Mouse (Mus musculus) thymus, adult 18-20 months (tissue): ENCODE results near the gene Dsn1.

Source experiments
- DNase-seq, 2 experiments: peaks; one replicate each; pipeline ENCODE4 v3.0.0; 2022; ENCODE audit warnings: mixed read lengths in 2 of 2

The Dsn1 gene

GRCm38 (mm10) chr2:157006511-157007233, at the start of gene Dsn1:
TSS of gene Dsn1 (minus strand) at chr2:157007154.
- peak; percentile 77 for DNase-seq

DNA sequence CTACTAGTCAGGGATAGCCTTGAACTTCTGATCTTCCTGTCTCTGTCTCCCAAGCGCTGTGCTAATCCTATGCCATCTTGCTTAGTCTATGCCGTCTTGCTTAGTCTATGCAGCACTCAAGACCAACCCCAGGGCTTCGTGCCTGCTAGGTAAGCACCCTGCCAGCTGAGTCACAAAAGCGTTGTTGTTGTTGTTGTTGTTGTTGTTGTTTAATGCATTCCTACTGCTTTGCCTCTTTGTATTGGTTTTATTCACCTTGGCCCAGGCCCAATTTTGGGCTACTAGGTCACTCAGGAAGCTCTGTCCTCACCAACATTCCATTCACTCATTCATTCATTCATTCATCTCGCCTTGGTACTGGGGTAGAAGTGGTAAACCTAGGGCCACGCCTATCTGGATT, 48.8 kb upstream of the Dsn1 start:
- no peak for DNase-seq

DNA sequence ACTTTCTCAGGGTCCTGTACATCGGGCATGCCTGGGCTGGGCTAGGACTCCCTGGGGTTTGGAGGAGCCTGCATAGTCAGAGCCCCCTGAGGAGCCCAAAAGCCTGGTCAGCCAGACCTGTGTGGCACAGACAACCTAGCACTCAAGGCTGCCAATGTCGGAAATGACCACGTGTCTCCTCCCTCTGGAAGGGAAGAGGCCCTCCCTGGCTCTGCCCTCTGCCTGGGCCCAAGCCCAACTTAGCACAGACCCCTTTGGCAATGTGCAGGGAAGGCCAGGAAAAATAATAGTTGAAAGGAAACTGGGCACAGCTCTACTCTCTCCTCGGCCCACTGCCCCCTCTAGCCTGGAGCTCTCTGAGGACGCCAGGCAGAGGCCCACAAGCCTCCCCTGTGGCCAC, 47.9 kb upstream of the Dsn1 start:
- DNase-seq: no peak

- DNase-seq: no peak
Measured at GRCm38 (mm10) chr2:157054297-157054696, 47.3 kb upstream of the Dsn1 start.

DNA sequence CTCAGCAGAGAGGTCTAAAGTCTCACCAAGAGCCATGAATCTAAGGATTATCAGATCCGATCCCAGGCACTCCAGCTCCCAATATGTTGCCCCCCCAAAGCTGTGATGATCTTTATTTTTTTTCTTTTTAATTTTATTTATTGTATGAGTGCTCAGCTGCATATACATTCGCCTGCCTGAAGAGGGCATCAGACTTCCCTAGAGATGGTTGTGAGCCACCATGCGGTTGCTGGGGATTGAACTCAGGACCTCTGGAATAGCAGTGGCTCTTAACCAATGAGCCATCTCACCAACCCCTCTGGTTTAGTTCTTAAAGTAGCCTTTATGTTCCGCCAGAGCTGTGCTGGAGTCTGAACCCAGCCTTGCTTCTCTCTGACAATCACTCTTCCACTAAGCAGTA, 46.8 kb upstream of the Dsn1 start:
- no peak for DNase-seq

DNA sequence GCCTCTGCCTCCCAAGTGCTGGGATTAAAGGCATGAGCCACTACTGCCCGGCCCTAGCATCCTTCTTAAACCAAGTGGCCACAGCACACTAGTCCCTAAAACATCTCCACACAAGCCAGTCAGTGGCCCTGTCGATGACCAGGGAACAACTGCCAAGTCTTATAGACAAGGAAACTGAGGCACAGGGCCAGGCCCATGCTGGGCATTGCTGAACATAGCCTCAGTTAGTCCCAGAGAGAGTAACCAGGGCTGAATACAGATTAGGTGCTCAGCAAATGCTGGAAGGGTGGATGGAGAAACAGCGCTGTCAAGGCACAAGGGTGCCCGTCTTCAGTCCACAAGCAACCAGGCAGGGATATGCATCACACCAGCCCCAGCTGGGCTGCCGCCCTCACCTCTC, 46.2 kb upstream of the Dsn1 start:
- no peak for DNase-seq

GRCm38 (mm10) chr2:157052448-157052847, 45.5 kb upstream of the Dsn1 start:
- no peak for DNase-seq

DNA sequence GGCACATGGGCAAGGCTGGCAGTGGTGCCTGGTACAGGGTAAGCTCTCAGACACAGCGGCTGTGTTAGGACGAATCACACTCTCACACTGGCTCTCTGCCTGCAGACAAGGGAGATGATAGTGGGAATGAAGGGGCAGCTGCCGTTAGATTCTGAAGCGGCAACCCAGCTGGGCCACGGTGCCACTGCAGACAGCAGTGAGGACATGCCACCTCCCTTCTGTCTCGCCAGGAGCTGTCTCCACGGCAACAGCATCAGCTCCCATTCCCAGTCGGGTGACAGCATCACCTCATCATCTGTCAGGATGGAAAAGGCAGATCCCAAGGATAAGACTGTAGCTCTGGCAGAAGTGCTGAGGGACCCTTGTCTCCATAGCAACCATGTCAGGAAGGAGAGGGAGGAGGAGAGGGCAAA, 42.9 kb upstream of the Dsn1 start:
- DNase-seq: no peak

DNA sequence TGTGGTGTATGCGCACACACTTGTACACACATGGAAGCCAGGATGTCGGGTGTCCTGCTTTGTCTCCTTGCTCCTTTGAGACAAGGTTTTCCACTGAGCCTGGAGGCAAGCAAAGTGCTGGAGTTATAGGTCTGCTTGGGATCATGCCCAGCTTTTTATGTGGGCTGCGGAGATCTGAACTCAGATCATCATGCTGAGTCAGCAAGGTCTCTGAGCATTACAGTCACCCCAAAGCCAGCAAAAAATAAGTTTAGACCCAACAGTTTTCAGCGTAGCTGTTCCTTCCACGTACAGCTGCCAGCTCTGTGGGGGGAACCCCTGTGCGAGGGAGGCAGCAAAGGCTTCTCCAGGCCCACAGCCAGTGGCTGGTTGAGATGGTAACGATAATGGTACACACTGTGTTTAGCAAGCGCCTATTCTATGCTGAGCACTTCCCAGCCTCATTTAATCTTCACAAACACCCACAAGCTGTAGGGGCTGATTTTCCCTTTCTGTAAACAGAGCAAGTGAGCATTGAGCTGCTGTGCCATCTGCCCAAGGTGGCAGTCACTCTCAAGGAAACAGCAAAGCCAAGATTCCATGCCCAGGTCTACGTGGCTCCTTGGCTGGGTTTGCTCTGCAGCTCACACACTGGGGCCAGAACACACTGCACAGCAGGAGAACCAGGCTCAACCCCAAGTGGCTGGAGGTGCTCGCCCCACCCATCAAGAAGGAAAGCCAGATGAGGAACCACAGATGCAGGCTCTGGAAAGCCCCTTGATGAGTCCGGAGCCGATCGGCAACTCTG, 41.6 kb upstream of the Dsn1 start:
- no peak for DNase-seq

DNA sequence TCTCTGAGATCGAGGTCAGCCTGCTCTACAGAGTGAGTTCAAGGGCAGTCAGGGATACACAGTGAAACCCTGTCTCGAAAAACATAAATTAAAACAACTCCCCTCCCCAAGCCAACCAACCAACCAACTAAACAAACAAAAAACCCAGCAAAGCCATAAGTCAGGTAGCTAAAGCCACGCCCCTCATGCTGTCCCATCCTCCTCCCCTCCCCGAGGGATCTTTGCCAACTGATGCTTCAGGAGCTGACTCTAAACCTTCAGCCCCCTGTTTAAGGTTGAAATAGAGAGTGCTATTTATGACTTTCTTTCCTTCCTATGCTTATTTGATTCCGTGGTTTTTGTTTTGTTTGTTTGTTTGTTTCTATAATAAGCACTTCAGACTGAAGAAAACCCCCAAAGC, 40.0 kb upstream of the Dsn1 start:
- no peak for DNase-seq

DNA sequence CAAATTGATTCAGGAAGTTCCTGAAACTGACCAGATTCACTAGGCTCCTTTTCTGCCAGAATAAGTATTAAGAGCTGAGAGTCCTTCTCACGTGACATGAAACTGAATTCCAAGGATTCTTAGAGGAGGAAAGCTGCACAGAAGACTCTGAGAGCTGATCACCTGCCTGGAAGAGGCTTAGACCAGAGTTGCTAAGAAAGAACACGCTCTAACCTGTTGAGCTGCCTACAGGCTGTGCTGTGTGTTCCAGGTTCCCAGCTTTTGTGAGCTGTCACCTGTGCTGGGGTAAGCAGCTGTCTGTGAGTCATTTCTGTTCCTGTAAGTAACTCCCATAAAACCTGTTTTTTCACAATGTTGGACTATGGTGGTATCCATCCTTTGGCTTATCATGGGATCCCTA, 39.0 kb upstream of the Dsn1 start:
- DNase-seq: no peak

- DNase-seq: no peak
Measured at GRCm38 (mm10) chr2:157043987-157044386, 37.0 kb upstream of the Dsn1 start.

GRCm38 (mm10) chr2:157043556-157043955, 36.6 kb upstream of the Dsn1 start:
- DNase-seq: no peak

GRCm38 (mm10) chr2:157041421-157041820, 34.5 kb upstream of the Dsn1 start:
- DNase-seq: no peak

DNA sequence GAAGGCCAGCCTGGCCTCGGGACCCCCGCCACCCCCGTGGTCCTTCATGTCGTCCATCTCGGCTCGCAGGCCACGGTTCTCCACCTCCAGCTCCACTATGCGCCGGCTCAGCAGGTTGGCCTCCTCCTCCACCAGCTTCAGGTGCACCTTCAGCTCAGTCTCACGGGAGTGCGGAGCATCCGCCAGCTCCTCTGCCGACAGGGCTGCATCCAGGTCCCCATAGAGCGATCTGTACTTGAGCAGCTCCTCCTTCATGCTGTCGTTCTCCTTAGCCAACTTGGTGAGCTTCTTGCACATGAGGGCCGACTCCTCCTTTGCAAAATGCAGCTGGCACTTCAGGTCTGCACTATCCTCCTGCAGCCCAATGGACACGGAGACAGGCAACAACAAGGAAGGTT, 33.7 kb upstream of the Dsn1 start:
- no peak for DNase-seq

DNA sequence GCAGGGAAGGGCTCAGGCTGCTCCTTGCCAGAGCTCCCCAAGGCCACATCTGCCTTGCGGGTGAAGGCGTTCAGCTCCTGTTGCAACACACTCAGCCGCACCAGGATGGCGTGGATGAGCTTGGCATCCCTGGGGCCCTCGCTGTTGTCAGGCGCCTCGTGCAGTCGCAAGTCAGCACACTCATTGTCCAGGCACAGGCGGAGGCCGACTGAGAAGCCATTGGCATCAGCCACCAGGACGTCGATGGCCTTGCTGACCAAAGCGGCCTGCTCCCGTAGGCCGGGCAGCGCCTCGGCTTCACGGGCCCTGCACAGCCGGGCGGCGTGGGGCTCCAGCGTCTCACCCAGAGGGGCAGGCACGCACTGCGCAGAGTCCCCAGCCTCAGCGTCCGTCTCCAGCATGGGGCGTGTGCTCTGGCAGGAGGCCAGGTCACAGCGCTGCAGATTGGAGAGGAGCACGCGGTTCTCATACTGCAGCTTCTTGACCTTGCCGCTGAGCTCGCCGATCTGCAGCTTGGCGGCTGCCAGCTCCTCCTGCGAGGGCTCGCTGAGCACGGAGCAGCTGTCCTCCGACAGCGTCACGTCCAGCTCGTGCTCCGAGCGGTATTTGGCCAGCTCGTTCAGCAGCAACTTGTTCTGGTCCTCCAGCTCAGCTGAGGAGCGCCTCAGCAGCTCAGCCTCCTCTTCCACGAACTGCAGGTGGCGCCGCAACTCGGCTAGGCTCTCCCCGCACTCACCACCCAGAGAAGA, 33.1 kb upstream of the Dsn1 start:
- DNase-seq: no peak

GRCm38 (mm10) chr2:157037303-157037702, 30.3 kb upstream of the Dsn1 start:
- DNase-seq: no peak

GRCm38 (mm10) chr2:157036400-157036799, 29.4 kb upstream of the Dsn1 start:
- no peak for DNase-seq

- DNase-seq: no peak
Measured at GRCm38 (mm10) chr2:157035371-157035770, 28.4 kb upstream of the Dsn1 start.

DNA sequence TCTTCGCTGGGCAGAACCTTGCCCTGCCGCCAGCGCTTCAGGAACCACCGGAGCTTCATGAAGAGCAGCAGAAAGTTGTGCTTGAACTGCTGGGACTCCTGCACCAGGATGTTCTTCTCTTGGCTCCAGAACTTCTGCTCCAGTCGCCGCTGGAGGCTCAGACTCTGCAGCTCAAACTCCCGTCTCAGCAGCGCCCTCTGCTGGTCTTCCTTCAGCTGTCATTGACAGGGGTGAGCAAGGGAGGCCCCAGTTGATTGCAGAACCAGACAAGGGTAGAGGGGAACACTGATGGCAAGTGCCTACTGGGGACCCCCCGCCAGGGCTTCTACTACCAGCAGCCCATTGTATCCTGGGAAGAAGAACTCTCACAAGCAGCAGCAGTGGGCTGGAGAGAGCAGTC, 23.9 kb upstream of the Dsn1 start:
- peak; percentile 40 to 44 for DNase-seq

DNA sequence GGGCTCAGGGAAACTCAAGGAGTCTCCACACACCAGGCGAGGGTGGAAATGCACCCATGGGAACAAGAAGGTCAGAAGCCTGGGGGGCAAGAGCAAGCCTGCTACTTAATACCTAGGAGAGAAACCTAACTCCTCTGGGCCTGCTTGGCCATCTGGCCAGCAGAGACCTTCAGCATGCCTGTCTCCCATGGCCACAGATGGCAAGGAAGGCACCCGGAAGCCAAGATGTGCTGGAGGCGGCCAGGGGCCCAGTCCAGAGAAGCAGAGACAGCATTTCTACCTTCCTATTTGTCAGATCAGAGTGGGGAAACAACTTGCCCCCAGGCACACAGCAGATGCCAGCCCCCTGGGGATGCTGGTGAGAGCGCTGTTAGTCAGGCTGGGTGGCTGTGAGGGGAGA, 21.3 kb upstream of the Dsn1 start:
- DNase-seq: no peak

DNA sequence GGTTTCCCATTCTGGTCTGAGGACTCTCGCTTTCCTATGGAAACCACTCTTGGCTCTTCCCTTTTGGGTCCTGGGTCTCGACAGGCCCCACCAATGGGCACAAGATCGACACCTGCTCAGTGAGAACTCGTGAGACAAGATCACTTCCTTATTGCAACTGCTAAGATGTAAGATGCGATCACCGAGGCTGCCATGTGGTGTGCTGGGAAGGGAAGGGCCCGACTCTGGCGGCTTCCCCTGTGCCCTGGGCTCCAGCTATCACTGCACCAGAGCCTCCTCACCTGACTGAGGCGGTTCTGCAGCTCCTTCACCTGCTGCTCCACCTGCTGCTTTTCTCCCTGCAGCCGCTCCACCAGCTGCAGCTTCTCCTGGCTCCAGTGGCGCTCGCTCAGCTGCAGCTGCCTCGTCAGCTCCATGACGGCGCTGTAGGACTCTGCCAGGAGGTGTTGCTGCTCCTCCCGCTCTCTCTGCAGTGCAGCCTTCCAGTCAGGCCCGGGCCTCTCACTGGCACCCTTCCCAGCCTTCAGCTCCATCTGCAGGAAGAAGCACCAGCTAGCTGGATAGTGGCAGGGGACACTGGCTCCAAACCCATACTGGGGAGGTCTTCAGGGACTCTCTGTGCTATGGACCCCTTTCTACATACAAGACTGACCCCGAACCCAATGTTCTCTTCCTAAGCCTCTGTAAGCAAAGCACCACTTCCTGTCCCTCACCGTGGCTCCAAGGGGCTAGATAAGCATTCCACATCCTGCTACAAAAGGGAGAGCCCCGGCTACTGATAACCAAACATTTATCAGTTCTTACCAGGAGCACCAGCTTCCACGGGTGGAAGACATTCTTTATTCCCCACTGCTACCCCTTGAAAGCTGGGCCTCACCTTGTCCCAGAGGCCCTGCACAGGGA, 20.4 kb upstream of the Dsn1 start:
- no peak for DNase-seq

DNA sequence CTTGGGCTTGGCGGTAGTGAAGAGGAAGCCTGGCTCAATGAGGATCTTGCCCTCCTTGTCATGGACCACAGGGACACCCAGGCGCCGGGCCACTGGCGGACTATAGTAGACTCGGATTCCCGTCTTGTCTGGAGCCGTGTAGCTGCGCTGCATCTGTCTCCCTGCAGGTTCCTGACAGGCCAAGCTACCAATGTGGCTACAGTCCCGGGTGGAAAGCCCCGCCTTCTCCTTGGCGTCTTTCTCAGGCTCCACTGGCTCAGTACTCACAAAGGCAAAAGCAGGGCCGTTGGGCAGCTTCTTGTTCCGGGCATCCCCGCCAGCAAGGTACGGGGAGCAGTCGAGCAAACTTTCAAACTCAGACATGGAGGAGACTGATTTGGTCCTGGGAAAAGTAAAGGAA, 14.2 kb upstream of the Dsn1 start:
- DNase-seq: no peak
